Mouse (Mus musculus) urinary bladder, postnatal 10 days (tissue): ENCODE results near the gene Psph.
"Not testable (repeated sequence)": the region's sequence is repeated elsewhere in the genome, so short reads cannot be mapped to it uniquely, and the experiment has no call there.

ENCODE experiments used
- DNase-seq: peaks from one replicate; pipeline ENCODE4 v3.0.0; 2022; ENCODE audit warnings: low spot score

Gene Psph

GRCm38 (mm10) chr5:129786818-129787790, at the start of gene Psph:
Psph (minus strand) TSS chr5:129787449.
- peak; percentile 91 for DNase-seq

GRCm38 (mm10) chr5:129790591-129790990, 3.3 kb upstream of the Psph start:
- DNase-seq, result not testable (repeated sequence)

GRCm38 (mm10) chr5:129787818-129788593, 757 bp upstream of the Psph start:
- DNase-seq, result no peak

GRCm38 (mm10) chr5:129786161-129786560, 1.1 kb downstream of the Psph start:
- DNase-seq, result no peak

- no peak for DNase-seq
Measured at GRCm38 (mm10) chr5:129785235-129785870, 1.9 kb downstream of the Psph start.

- no peak for DNase-seq
Measured at GRCm38 (mm10) chr5:129782211-129782610, 5.0 kb downstream of the Psph start.

GRCm38 (mm10) chr5:129780131-129780530, 7.1 kb downstream of the Psph start:
- DNase-seq, result no peak

GRCm38 (mm10) chr5:129778996-129779716, 8.1 kb downstream of the Psph start:
- DNase-seq, result peak; percentile 27

GRCm38 (mm10) chr5:129778348-129778995, 8.8 kb downstream of the Psph start:
- no peak for DNase-seq

GRCm38 (mm10) chr5:129774661-129775060, 12.6 kb downstream of the Psph start:
- DNase-seq, result no peak

- DNase-seq, result not testable (repeated sequence)
Measured at GRCm38 (mm10) chr5:129773330-129773729, 13.9 kb downstream of the Psph start.

- DNase-seq, result no peak
Measured at GRCm38 (mm10) chr5:129772433-129772832, 14.8 kb downstream of the Psph start.

- DNase-seq, result no peak
Measured at GRCm38 (mm10) chr5:129770443-129771355, 16.6 kb downstream of the Psph start.

GRCm38 (mm10) chr5:129761865-129762540, 25.2 kb downstream of the Psph start:
- no peak for DNase-seq

- no peak for DNase-seq
Measured at GRCm38 (mm10) chr5:129759929-129760480, 27.2 kb downstream of the Psph start.

GRCm38 (mm10) chr5:129756886-129757285, 30.4 kb downstream of the Psph start:
- DNase-seq, result no peak

- no peak for DNase-seq
Measured at GRCm38 (mm10) chr5:129744050-129744449, 43.2 kb downstream of the Psph start.

GRCm38 (mm10) chr5:129742903-129743488, 44.3 kb downstream of the Psph start:
- DNase-seq, result no peak

- no peak for DNase-seq
Measured at GRCm38 (mm10) chr5:129740976-129741375, 46.3 kb downstream of the Psph start.
